Mouse (Mus musculus): ENCODE measurements around the gene Map1lc3a.

Map1lc3a gene

GRCm38 (mm10) chr2:155276195-155276594 is at the start of gene Map1lc3a:
Gene Map1lc3a, plus strand, starts transcription at chr2:155276297.
- ChIA-PET POLR2A (interaction anchor here (0.6 to 3.8 kb wide), 47 partner anchors 8 to 673 kb away, joined by 3 to 45 read pairs (median 5); partner anchors contain the start of genes Dynlrb1 (in 3 of the 4), Ahcy (in 2 of the 4), Eif2s2 (in 2 of the 4) and Trp53inp2 (in 2 of the 4)), CTCF (interaction anchor here in 3 of 4 experiments (0.6 to 2.3 kb wide), 14 partner anchors 8 to 416 kb away, joined by 3 to 12 read pairs (median 4); partner anchors contain the start of genes Dynlrb1 (in 1 of the 3), Trp53inp2 (in 1 of the 3) and Trpc4ap (in 1 of the 3))

- CTCF ChIA-PET, result interaction anchor here (0.5 to 2.6 kb wide), 16 partner anchors 13 to 1435 kb away, joined by 3 to 14 read pairs (median 4); partner anchors contain the start of genes Fam83c (in 1 of the 4) and Map1lc3a (in 1 of the 4)
- POLR2A ChIA-PET, result interaction anchor here (0.5 to 3.7 kb wide), 47 partner anchors 8 to 956 kb away, joined by 3 to 32 read pairs (median 4); partner anchors contain the start of genes Map1lc3a (in 3 of the 4), Itch (in 2 of the 4), Acss2 (in 1 of the 4) and Ahcy (in 1 of the 4)
Observed at GRCm38 (mm10) chr2:155235746-155236361, 40.2 kb upstream of the Map1lc3a start.

GRCm38 (mm10) chr2:155236362-155236992 is 39.6 kb upstream of the Map1lc3a start, which contains the start of gene Dynlrb1:
Gene Dynlrb1, plus strand, starts transcription at chr2:155236533.
- CTCF ChIA-PET, result interaction anchor here (0.5 to 2.6 kb wide), 16 partner anchors 12 to 1436 kb away, joined by 3 to 14 read pairs (median 4); partner anchors contain the start of genes Fam83c (in 1 of the 4) and Map1lc3a (in 1 of the 4)

GRCm38 (mm10) chr2:155237276-155237675 is 38.8 kb upstream of the Map1lc3a start:
- POLR2A ChIA-PET, result interaction anchor here in 3 of 4 experiments (0.6 to 3.7 kb wide), 25 partner anchors 9 to 240 kb away, joined by 3 to 32 read pairs (median 8); partner anchors contain the start of genes Map1lc3a (in 3 of the 3), Ahcy (in 1 of the 3), Itch (in 1 of the 3) and Trp53inp2 (in 1 of the 3)

More at GRCm38 (mm10) chr2:155236362-155236992, 39.6 kb upstream of the Map1lc3a start, which contains the start of gene Dynlrb1:
- POLR2A ChIA-PET, result interaction anchor here (0.5 to 3.7 kb wide), 52 partner anchors 8 to 762 kb away, joined by 3 to 32 read pairs (median 4); partner anchors contain the start of genes Map1lc3a (in 3 of the 4), Itch (in 2 of the 4), Acss2 (in 1 of the 4) and Ahcy (in 1 of the 4)

DNA sequence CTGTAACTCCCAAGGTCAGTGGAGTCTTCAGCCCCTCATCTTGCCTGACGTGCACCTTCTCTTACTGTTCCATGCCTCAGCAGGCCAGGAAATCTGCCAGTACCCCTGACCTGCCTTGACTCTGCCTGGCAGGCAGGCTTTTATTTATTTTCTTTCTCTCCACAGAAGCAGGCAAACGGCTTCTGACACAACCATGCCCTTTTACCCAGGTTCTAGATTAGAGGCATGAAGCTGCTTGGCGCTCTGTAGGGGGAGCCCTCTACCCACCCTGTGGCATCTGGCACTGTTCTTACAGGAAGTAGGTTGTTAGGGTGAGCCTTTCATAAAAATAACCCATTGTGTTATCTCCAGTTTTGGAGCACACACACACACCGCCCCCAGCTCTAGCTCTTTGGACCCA is 35.2 kb upstream of the Map1lc3a start:
- POLR2A ChIA-PET, result interaction anchor here in 2 of 4 experiments (0.9 to 1.9 kb wide), 6 partner anchors 10 to 166 kb away, joined by 3 to 6 read pairs (median 3); partner anchors contain the start of gene Ahcy (in 1 of the 2)

More at GRCm38 (mm10) chr2:155237276-155237675, 38.8 kb upstream of the Map1lc3a start:
- CTCF ChIA-PET, result interaction anchor here in 3 of 4 experiments (0.6 to 2.6 kb wide), 7 partner anchors 11 to 155 kb away, joined by 3 to 14 read pairs (median 5); no protein-coding TSS in a partner anchor

GRCm38 (mm10) chr2:155242296-155242855 is 33.7 kb upstream of the Map1lc3a start:
- ChIA-PET CTCF (interaction anchor here in 1 of 4 experiments (1.8 to 2.5 kb wide), 2 partner anchors 34 to 143 kb away, joined by 4 to 5 read pairs; partner anchors contain the start of gene Map1lc3a), POLR2A (interaction anchor here in 2 of 4 experiments (0.7 to 1.9 kb wide), 4 partner anchors 9 to 20 kb away, joined by 3 to 6 read pairs (median 4); no protein-coding TSS in a partner anchor)

More for the DNA sequence above, 35.2 kb upstream of the Map1lc3a start:
- CTCF ChIA-PET, result interaction anchor here (0.6 to 2.5 kb wide), 12 partner anchors 9 to 1554 kb away, joined by 3 to 5 read pairs (median 4); partner anchors contain the start of gene Map1lc3a (in 1 of the 4)

- ChIA-PET POLR2A (interaction anchor here in 2 of 4 experiments (0.6 to 1.5 kb wide), 2 partner anchors 26 to 429 kb away, joined by 3 read pairs; no protein-coding TSS in a partner anchor), CTCF (no interaction called here)
Observed at GRCm38 (mm10) chr2:155246231-155246630, 29.9 kb upstream of the Map1lc3a start.

DNA sequence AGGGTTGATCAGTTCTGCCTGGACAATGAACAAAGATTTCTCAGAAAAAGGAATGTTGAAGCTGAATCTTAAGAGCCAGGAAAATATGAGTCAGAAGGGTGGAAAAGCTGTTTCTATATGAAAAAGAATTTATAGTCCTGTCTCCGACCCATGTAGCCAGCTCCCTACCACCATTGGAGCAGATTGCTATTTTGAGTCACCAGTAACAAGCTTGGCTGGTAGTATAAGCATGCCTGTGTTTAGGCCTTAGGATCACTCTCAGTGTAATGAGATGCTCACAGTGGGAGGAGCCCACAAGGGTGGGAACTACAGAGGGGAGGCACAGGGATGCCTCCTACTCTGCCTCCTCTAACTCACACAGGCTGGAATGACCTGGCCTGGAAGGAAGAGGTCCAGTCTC is 27.9 kb upstream of the Map1lc3a start:
- CTCF ChIA-PET, result interaction anchor here in 3 of 4 experiments (0.9 to 2.0 kb wide), 11 partner anchors 10 to 166 kb away, joined by 3 to 14 read pairs (median 5); partner anchors contain the start of gene Dynlrb1 (in 2 of the 3)
- POLR2A ChIA-PET, result interaction anchor here in 3 of 4 experiments (0.5 to 4.5 kb wide), 13 partner anchors 12 to 489 kb away, joined by 3 to 32 read pairs (median 3); partner anchors contain the start of genes Dynlrb1 (in 2 of the 3), Map1lc3a (in 2 of the 3) and Itch (in 1 of the 3)

GRCm38 (mm10) chr2:155248718-155249117 is 27.4 kb upstream of the Map1lc3a start:
- POLR2A ChIA-PET, result interaction anchor here in 3 of 4 experiments (0.5 to 4.5 kb wide), 14 partner anchors 9 to 489 kb away, joined by 3 to 32 read pairs (median 4); partner anchors contain the start of genes Dynlrb1 (in 2 of the 3) and Map1lc3a (in 1 of the 3)
- CTCF ChIA-PET, result interaction anchor here (0.6 to 2.0 kb wide), 12 partner anchors 9 to 166 kb away, joined by 3 to 14 read pairs (median 4); partner anchors contain the start of gene Dynlrb1 (in 2 of the 4)

GRCm38 (mm10) chr2:155249588-155249987 is 26.5 kb upstream of the Map1lc3a start:
- ChIA-PET CTCF (interaction anchor here in 3 of 4 experiments (0.7 to 2.0 kb wide), 5 partner anchors 8 to 18 kb away, joined by 3 to 14 read pairs (median 5); partner anchors contain the start of gene Dynlrb1 (in 2 of the 3)), POLR2A (interaction anchor here in 2 of 4 experiments (1.0 to 4.5 kb wide), 6 partner anchors 8 to 26 kb away, joined by 3 to 32 read pairs (median 5); partner anchors contain the start of genes Dynlrb1 (in 2 of the 2) and Map1lc3a (in 1 of the 2))

DNA sequence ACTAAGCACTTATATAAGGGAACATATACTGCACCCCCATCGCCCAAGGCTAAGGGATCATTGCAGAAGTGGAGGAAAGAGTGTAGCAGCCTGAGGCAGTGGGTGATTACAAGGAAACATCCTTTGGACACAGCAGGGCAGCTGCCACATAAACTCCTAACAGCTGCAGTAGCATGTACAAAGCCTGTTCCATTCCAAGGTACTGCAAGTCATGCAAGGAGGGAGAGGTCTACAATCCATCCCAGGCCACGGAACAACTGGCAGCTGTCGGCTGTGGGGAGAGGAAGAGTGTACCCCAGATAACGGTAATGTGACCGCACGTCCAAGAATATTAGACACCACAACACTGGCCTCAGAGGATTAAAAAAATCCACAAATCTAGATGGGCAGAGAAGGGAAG is 10.6 kb upstream of the Map1lc3a start:
- CTCF ChIA-PET, result no interaction called here
- POLR2A ChIA-PET, result interaction anchor here in 2 of 4 experiments (1.3 to 3.5 kb wide), 3 partner anchors 11 to 29 kb away, joined by 3 to 23 read pairs (median 8); partner anchors contain the start of genes Map1lc3a (in 2 of the 2) and Dynlrb1 (in 1 of the 2)

DNA sequence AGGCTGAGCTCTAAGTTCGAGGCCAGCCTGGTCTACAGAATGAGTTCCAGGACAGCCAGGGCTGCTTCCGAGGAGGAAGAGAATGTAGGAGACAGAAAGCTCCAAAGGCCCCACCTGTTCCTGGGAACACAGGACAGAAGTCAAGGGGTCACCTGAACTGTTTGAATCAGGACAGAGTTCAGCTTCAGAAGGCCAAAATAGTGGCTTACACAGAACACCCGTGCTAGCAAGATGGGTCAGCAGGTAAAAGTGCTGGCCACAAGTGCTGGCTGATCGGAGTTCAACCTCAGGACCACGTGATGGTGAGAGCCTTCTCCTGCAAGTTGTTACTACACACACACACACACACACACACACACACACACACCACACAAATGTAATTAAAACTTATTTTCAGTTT is 9.2 kb upstream of the Map1lc3a start:
- POLR2A ChIA-PET, result interaction anchor here in 3 of 4 experiments (0.6 to 3.5 kb wide), 11 partner anchors 9 to 324 kb away, joined by 3 to 23 read pairs (median 3); partner anchors contain the start of genes Map1lc3a (in 3 of the 3) and Dynlrb1 (in 1 of the 3)

DNA sequence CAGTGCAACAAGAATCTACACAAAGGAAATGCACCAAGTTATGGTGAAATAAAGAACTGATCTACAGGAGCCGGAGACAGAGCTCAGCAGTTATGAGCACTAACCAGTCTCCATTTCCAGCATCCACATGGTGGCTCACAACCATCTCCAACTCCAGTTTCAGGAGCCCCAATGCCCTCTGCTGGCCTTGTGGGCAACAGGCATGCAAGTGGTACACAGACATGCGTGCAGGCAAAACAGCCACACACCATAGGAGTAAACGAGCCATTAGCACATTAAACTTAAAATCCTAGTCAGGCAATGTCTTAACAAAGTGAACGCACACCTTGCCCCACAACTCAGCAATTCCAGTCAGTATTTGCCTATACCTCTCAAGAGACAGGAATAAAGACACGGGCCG is 4.1 kb upstream of the Map1lc3a start:
- POLR2A ChIA-PET, result interaction anchor here in 2 of 4 experiments (1.1 to 1.4 kb wide), 6 partner anchors 13 to 198 kb away, joined by 3 to 4 read pairs (median 3); partner anchors contain the start of genes Ahcy (in 1 of the 2) and Dynlrb1 (in 1 of the 2)
- CTCF ChIA-PET, result interaction anchor here (0.6 to 3.3 kb wide), 20 partner anchors 12 to 196 kb away, joined by 3 to 11 read pairs (median 4); partner anchors contain the start of gene Dynlrb1 (in 1 of the 4)

More for the DNA sequence above, 9.2 kb upstream of the Map1lc3a start:
- CTCF ChIA-PET, result interaction anchor here (0.5 to 2.4 kb wide), 8 partner anchors 9 to 659 kb away, joined by 3 to 10 read pairs (median 4); no protein-coding TSS in a partner anchor

- ChIA-PET CTCF (interaction anchor here (0.5 to 3.3 kb wide), 13 partner anchors 21 to 194 kb away, joined by 3 to 11 read pairs (median 4); no protein-coding TSS in a partner anchor), POLR2A (interaction anchor here in 2 of 4 experiments (0.6 to 1.2 kb wide), 4 partner anchors 27 to 187 kb away, joined by 3 to 4 read pairs (median 3); no protein-coding TSS in a partner anchor)
Observed at GRCm38 (mm10) chr2:155272396-155273170, 3.5 kb upstream of the Map1lc3a start.

DNA sequence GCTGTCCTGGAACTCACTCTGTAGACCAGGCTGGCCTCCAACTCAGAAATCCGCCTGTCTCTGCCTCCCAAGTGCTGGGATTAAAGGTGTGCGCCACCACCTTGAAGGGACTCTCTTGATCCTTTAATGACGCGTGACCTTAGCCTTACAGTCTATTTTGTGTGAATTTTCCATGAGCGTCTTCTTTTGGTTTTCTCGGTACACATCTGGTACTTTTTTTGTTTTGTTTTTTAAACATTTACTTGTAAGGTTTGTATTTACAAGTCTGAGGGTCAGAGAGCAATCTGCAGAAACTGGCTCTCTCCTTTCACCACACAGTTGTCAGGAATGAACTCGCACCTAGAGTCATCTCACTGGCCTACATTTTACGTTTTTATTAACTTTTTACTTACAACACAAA is 2.5 kb upstream of the Map1lc3a start:
- CTCF ChIA-PET, result interaction anchor here in 1 of 4 experiments (0.5 kb wide), 1 partner anchor 33 kb away, joined by 3 read pairs; no protein-coding TSS in a partner anchor
- POLR2A ChIA-PET, result interaction anchor here in 1 of 4 experiments (0.6 kb wide), 1 partner anchor 58 kb away, joined by 3 read pairs; no protein-coding TSS in a partner anchor
